Mouse (Mus musculus): Measurements from ENCODE around the gene H2-Ob. TPM values are rescaled to one million over a fixed set of nuclear protein-coding genes. Genes with fewer than 3 reads are reported as not detected.

Gene H2-Ob
- polyA plus RNA-seq, 1 experiment: 1.0 TPM

DNA sequence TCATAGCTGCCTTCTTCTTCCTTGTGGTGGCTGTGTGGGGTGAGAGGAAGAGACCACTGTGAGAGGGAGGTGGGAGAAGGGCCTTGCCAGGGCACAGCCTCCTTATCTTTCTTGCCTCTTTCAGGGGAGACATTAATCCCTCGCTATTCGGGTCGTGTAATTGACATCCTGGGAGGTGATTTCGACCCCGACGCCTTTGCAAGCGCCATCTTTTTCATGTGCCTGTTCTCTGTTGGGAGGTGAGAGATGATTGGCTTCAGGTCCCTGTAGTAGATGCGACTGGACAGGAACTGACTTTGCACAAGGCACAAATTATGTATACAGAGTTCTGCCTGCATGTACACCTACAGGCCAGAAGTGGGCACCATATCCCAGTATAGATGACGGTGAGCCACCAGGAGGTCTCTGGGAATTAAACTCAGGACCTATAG, 32.9 kb upstream of the H2-Ob start:
- Histone ChIP-seq H3K4me1 (ENCODE audit: control insufficient read depth, insufficient read depth, low read length) (no peaks in the 10 kb centered on the region), H3K27ac (ENCODE audit: insufficient read depth, low read length) (no peak overlapping the region), H3K4me3 (ENCODE audit: insufficient read depth, low read length) (peak overlapping the region; percentile 89; the same call in 1 of the 2 replicates)
- TF ChIP-seq CTCF (IDR thresholded peaks at IDR 0.05; ENCODE audit: extremely low read depth, insufficient read depth, low read length) (peak; percentile 37), POLR2A (IDR thresholded peaks at IDR 0.05; ENCODE audit: extremely low read depth, insufficient read depth, low read length) (no peak)

DNA sequence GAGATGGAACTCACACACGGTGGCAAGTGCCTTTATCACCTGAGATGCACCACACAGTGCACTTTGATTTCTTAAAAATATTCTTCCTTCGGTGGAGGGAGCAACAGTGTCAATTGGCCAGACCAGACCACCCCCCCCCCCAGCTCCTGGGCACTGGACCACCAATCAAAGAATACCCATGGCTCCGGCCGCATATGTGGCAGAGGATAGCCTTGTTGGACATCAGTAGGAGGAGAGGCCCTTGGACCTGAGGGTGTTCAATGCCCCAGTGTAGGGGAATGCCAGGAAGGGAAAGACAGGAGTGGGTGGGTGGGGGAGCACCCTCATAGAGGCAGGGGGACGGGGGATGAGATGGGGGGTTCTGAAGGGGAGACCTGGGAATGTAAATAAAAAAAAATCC, 32.0 kb upstream of the H2-Ob start:
- no peaks in the 10 kb centered on the region for H3K4me1 ChIP-seq (ENCODE audit: control insufficient read depth, insufficient read depth, low read length)
- TF ChIP-seq CTCF (IDR thresholded peaks at IDR 0.05; ENCODE audit: extremely low read depth, insufficient read depth, low read length) (no peak), POLR2A (IDR thresholded peaks at IDR 0.05; ENCODE audit: extremely low read depth, insufficient read depth, low read length) (no peak)
- no peak overlapping the region for H3K27ac ChIP-seq (ENCODE audit: insufficient read depth, low read length)
- no peak overlapping the region for H3K4me3 ChIP-seq (ENCODE audit: insufficient read depth, low read length)

DNA sequence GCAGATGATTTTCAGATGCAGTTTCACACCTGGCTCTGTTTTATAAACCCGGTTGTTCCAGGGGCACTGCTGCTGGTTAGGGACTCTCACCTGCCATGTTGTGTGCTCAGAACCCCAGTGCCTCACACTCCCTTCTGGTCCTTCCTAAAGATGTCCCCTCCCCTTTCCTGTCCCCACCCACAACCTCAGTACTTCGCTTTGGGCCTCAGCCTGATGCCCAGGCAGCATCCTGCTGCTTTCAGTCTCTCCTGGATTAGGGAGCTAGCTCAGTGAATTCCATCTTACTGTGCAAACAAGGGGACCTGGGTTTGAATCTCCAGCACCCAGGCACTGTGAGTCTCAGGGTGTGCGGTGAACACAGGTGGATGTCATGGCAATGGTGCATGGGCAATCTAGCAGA, 31.2 kb upstream of the H2-Ob start:
- Histone ChIP-seq H3K4me1 (ENCODE audit: control insufficient read depth, insufficient read depth, low read length) (no peaks in the 10 kb centered on the region), H3K4me3 (ENCODE audit: insufficient read depth, low read length) (no peak overlapping the region), H3K27ac (ENCODE audit: insufficient read depth, low read length) (no peak overlapping the region)
- TF ChIP-seq CTCF (IDR thresholded peaks at IDR 0.05; ENCODE audit: extremely low read depth, insufficient read depth, low read length) (no peak), POLR2A (IDR thresholded peaks at IDR 0.05; ENCODE audit: extremely low read depth, insufficient read depth, low read length) (no peak)

DNA sequence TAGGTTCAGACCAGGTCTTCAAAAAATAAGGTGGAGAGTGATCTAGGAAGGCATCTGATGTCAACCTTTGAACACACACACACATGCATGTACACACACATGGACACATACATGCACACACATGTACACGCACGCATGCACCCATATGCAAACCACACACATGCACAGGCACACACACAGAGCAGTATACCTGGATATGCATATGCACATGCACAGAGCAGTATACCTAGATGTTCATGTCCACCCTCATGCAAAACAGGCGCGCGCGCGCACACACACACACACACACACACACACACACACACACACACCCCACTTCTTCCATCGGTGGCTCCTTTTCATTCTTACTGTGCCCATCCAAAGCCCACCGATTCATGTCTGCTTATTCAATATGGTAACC, 30.8 kb upstream of the H2-Ob start:
- TF ChIP-seq POLR2A (IDR thresholded peaks at IDR 0.05; ENCODE audit: extremely low read depth, insufficient read depth, low read length) (no peak), CTCF (IDR thresholded peaks at IDR 0.05; ENCODE audit: extremely low read depth, insufficient read depth, low read length) (no peak)
- Histone ChIP-seq H3K27ac (ENCODE audit: insufficient read depth, low read length) (no peak overlapping the region), H3K4me1 (ENCODE audit: control insufficient read depth, insufficient read depth, low read length) (no peaks in the 10 kb centered on the region), H3K4me3 (ENCODE audit: insufficient read depth, low read length) (no peak overlapping the region)

DNA sequence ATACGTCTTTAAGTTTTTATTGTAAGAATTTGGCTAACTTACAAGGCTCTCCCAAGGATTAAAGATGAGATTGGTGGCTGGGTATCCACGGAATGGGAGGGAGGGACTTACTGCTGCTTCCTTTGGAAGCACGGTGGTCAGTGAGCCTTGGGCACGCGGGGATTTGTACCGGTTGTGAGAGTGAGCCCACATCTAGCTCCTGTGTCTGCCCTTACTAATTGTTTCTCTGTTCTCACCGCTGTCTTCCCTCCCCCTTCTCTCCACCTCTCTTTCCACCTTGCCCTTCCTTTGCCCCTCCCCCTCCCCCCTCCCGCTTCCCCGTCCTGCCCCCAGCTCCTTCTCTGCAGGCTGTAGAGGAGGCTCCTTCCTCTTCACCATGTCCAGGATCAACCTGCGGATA, 30.3 kb upstream of the H2-Ob start:
- no peak overlapping the region for H3K4me3 ChIP-seq (ENCODE audit: insufficient read depth, low read length)
- no peak for TF ChIP-seq CTCF (IDR thresholded peaks at IDR 0.05; ENCODE audit: extremely low read depth, insufficient read depth, low read length)
- TF ChIP-seq POLR2A (IDR thresholded peaks at IDR 0.05; ENCODE audit: extremely low read depth, insufficient read depth, low read length): no peak
- H3K4me1 ChIP-seq (ENCODE audit: control insufficient read depth, insufficient read depth, low read length): no peaks in the 10 kb centered on the region
- H3K27ac ChIP-seq (ENCODE audit: insufficient read depth, low read length): no peak overlapping the region

DNA sequence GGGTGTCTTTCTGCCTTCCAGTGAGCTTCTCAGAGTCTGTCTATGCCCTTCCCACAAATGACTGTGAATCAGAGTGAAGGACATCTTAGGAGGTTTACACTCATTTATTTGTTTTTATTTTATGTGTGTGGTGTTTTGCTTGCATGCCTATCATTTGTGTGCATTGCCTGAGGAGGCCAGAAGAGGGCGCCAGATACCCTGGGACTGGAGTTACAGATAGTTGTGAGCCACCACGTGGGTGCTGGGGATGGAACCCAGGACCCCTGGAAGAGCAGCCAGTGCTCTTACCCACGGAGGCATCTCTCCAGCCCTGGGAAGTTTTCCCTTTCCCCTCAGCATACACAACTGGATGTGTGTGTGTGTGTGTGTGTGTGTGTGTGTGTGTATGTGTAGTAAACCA, 29.0 kb upstream of the H2-Ob start:
- TF ChIP-seq CTCF (IDR thresholded peaks at IDR 0.05; ENCODE audit: extremely low read depth, insufficient read depth, low read length) (no peak), POLR2A (IDR thresholded peaks at IDR 0.05; ENCODE audit: extremely low read depth, insufficient read depth, low read length) (no peak)
- Histone ChIP-seq H3K4me1 (ENCODE audit: control insufficient read depth, insufficient read depth, low read length) (no peaks in the 10 kb centered on the region), H3K27ac (ENCODE audit: insufficient read depth, low read length) (no peak overlapping the region)

GRCm38 (mm10) chr17:34210599-34210998, 28.1 kb upstream of the H2-Ob start:
- TF ChIP-seq POLR2A (IDR thresholded peaks at IDR 0.05; ENCODE audit: extremely low read depth, insufficient read depth, low read length): no peak
- TF ChIP-seq CTCF (IDR thresholded peaks at IDR 0.05; ENCODE audit: extremely low read depth, insufficient read depth, low read length): no peak
- H3K4me3 ChIP-seq (ENCODE audit: insufficient read depth, low read length): no peak overlapping the region
- H3K27ac ChIP-seq (ENCODE audit: insufficient read depth, low read length): no peak overlapping the region
- H3K4me1 ChIP-seq (ENCODE audit: control insufficient read depth, insufficient read depth, low read length): no peaks in the 10 kb centered on the region

More for the DNA sequence above, 29.0 kb upstream of the H2-Ob start:
- H3K4me3 ChIP-seq (ENCODE audit: insufficient read depth, low read length): no peak overlapping the region

GRCm38 (mm10) chr17:34211746-34212365, 26.8 kb upstream of the H2-Ob start:
- Histone ChIP-seq H3K4me3 (ENCODE audit: insufficient read depth, low read length) (no peak overlapping the region), H3K4me1 (ENCODE audit: control insufficient read depth, insufficient read depth, low read length) (no peaks in the 10 kb centered on the region), H3K27ac (ENCODE audit: insufficient read depth, low read length) (no peak overlapping the region)
- no peak for TF ChIP-seq POLR2A (IDR thresholded peaks at IDR 0.05; ENCODE audit: extremely low read depth, insufficient read depth, low read length)
- TF ChIP-seq CTCF (IDR thresholded peaks at IDR 0.05; ENCODE audit: extremely low read depth, insufficient read depth, low read length): no peak

GRCm38 (mm10) chr17:34213936-34214335, 24.8 kb upstream of the H2-Ob start:
- Histone ChIP-seq H3K4me1 (ENCODE audit: control insufficient read depth, insufficient read depth, low read length) (no peaks in the 10 kb centered on the region), H3K27ac (ENCODE audit: insufficient read depth, low read length) (no peak overlapping the region), H3K4me3 (ENCODE audit: insufficient read depth, low read length) (no peak overlapping the region)
- TF ChIP-seq CTCF (IDR thresholded peaks at IDR 0.05; ENCODE audit: extremely low read depth, insufficient read depth, low read length) (no peak), POLR2A (IDR thresholded peaks at IDR 0.05; ENCODE audit: extremely low read depth, insufficient read depth, low read length) (no peak)

GRCm38 (mm10) chr17:34215176-34215575, 23.5 kb upstream of the H2-Ob start:
- TF ChIP-seq CTCF (IDR thresholded peaks at IDR 0.05; ENCODE audit: extremely low read depth, insufficient read depth, low read length): no peak
- TF ChIP-seq POLR2A (IDR thresholded peaks at IDR 0.05; ENCODE audit: extremely low read depth, insufficient read depth, low read length): no peak
- H3K4me3 ChIP-seq (ENCODE audit: insufficient read depth, low read length): no peak overlapping the region
- H3K27ac ChIP-seq (ENCODE audit: insufficient read depth, low read length): no peak overlapping the region
- no peaks in the 10 kb centered on the region for H3K4me1 ChIP-seq (ENCODE audit: control insufficient read depth, insufficient read depth, low read length)

Data from cortical plate, adult 2 months (tissue).